14 mouse cellular contexts compared by ENCODE assay signal in genomic region chr8:109436056-109436455, GRCm38 (mm10). TPM values are rescaled to one million over a fixed set of nuclear protein-coding genes. Genes with fewer than 3 reads are reported as not detected.
DNase-seq lines count a peak whose midpoint lies in the region; ATAC-seq and TF ChIP-seq lines count a peak whose summit lies in the region.
"Had no signal": no experiment of that assay in that cellular context is flagged by ENCODE, and none has a peak within 500 bp of the region (broad histone marks: within the 10 kb centered on the region; RNA-seq: fewer than 3 reads in every experiment).

No protein-coding gene starts in this region.

- H3K4me2 ChIP-seq in hindbrain, embryonic 12.5 days (replicated peaks) = no peak overlapping the region
- no peak overlapping the region for H3K4me2 ChIP-seq in midbrain, embryonic 15.5 days

- H3K27me3 ChIP-seq in kidney, adult 2 months (replicated peaks; ENCODE audit: control insufficient read depth, insufficient read depth, low read length) = no peaks in the 10 kb centered on the region
- no peaks in the 10 kb centered on the region for H3K27me3 ChIP-seq in hindbrain, embryonic 12.5 days
- H3K27me3 ChIP-seq in midbrain, embryonic 15.5 days (replicated peaks) = no peaks in the 10 kb centered on the region
- H3K27me3 ChIP-seq: embryonic facial prominence, embryonic 13.5 days had no signal

- H3K4me1 ChIP-seq in kidney, adult 2 months (ENCODE audit: control insufficient read depth, insufficient read depth, low read length) = no peaks in the 10 kb centered on the region
- peaks cover 6% of the 10 kb centered on the region for H3K4me1 ChIP-seq in hindbrain, embryonic 12.5 days
- peaks cover 11% of the 10 kb centered on the region for H3K4me1 ChIP-seq in midbrain, embryonic 15.5 days

- H3K9ac ChIP-seq in hindbrain, embryonic 12.5 days = no peak overlapping the region
- H3K9ac ChIP-seq in midbrain, embryonic 15.5 days = no peak overlapping the region
- H3K9ac ChIP-seq: embryonic facial prominence, embryonic 13.5 days had no signal

- no peaks in the 10 kb centered on the region for H3K36me3 ChIP-seq in kidney, adult 2 months (ENCODE audit: control insufficient read depth, insufficient read depth, low read length)
- H3K36me3 ChIP-seq in hindbrain, embryonic 12.5 days = no peaks in the 10 kb centered on the region
- H3K36me3 ChIP-seq in midbrain, embryonic 15.5 days (replicated peaks) = no peaks in the 10 kb centered on the region
- H3K36me3 ChIP-seq: embryonic facial prominence, embryonic 13.5 days had no signal

- TF ChIP-seq POLR2A in kidney, adult 2 months (IDR thresholded peaks at IDR 0.05; ENCODE audit: low read depth, low read length) = no peak
- TF ChIP-seq POLR2A in brain, embryonic 14.5 days (IDR thresholded peaks at IDR 0.05; ENCODE audit: borderline replicate concordance, extremely low read depth, insufficient read depth, insufficient read length, poor library complexity, severe bottlenecking) = no peak

- H3K9me3 ChIP-seq in hindbrain, embryonic 12.5 days (replicated peaks) = no peaks in the 10 kb centered on the region
- H3K9me3 ChIP-seq in midbrain, embryonic 15.5 days = no peaks in the 10 kb centered on the region
- H3K9me3 ChIP-seq: embryonic facial prominence, embryonic 13.5 days had no signal

- no peak overlapping the region for H3K27ac ChIP-seq in kidney, adult 2 months (ENCODE audit: insufficient read depth, low read depth, low read length)
- peak overlapping the region; percentile 82 for H3K27ac ChIP-seq in hindbrain, embryonic 12.5 days
- peak overlapping the region; percentile 81 for H3K27ac ChIP-seq in midbrain, embryonic 15.5 days
- H3K27ac ChIP-seq: embryonic facial prominence, embryonic 13.5 days; heart, adult 2 months had no signal

- 64% methylated on average over 4 of the region's 4 CpGs for WGBS in kidney, adult 2 months
- WGBS in hindbrain, embryonic 12.5 days = 91% methylated on average over 4 of the region's 4 CpGs
- WGBS in midbrain, embryonic 15.5 days = 94% methylated on average over 4 of the region's 4 CpGs

- no peak for TF ChIP-seq CTCF in kidney, adult 2 months (conservative IDR thresholded peaks at IDR 0.05; ENCODE audit: insufficient read depth, insufficient read length, low read depth, low read length)
- no peak for TF ChIP-seq CTCF in brain, embryonic 14.5 days (IDR thresholded peaks at IDR 0.05; ENCODE audit: borderline replicate concordance, extremely low read depth, insufficient read depth, insufficient read length)

- no peak overlapping the region for H3K4me3 ChIP-seq in kidney, adult 2 months (ENCODE audit: insufficient read depth, low read depth, low read length)
- H3K4me3 ChIP-seq in hindbrain, embryonic 12.5 days = no peak overlapping the region
- H3K4me3 ChIP-seq in midbrain, embryonic 15.5 days = no peak overlapping the region
- H3K4me3 ChIP-seq: embryonic facial prominence, embryonic 13.5 days; heart, adult 2 months had no signal

- 0 out of 2 replicates have a peak, but pooled peaks have one; percentile 36 for ATAC-seq in hindbrain, embryonic 12.5 days (ENCODE audit: low FRiP score)
- 0 out of 2 replicates have a peak, but pooled peaks have one; percentile 48 for ATAC-seq in midbrain, embryonic 15.5 days (replicated peaks)

- DNase-seq in kidney, adult 11 months = peak; percentile 2
- DNase-seq in kidney, adult 2 months = no peak
- DNase-seq in brain, embryonic 14.5 days (ENCODE audit: low read depth) = peak; percentile 59
- no peak for DNase-seq in natural killer cell, adult 2 months (ENCODE audit: low spot score in 2 of 2)
- no peak for DNase-seq in layer of hippocampus, adult 9-10 months (ENCODE audit: low spot score)
- no peak for DNase-seq in urinary bladder, postnatal 25 days (ENCODE audit: low spot score)
- DNase-seq: cerebellum, adult 9-10 months; heart, adult 2 months; kidney, postnatal 25 days; liver had no signal

RNA-seq across cellular contexts. Expression of gene Pmfbp1, which starts 57.8 kb away (rescaled TPM):
- polyA plus RNA-seq in kidney, adult 2 months (2012; rRNA removed) = 0.03 TPM in 1 of 2 replicates, not detected in the other
- polyA plus RNA-seq in brain, embryonic 14.5 days (2012; rRNA removed) = 0.88 and 3.6 TPM in 2 replicates
- polyA plus RNA-seq in hindbrain, embryonic 12.5 days (2016; fragmentation: Nextera tagmentation; extraction: Ambion mirVana) = 2.9 and 3.3 TPM in 2 replicates
- polyA plus RNA-seq in midbrain, embryonic 15.5 days (2015; fragmentation: Nextera tagmentation; extraction: Ambion mirVana) = 1.7 and 2.2 TPM in 2 replicates
- polyA plus RNA-seq: heart, adult 2 months; small intestine, adult 2 months had no signal

Comparison
In these comparisons a context has a peak if more than half of its experiments do, and no peak if none do; other contexts are left out.
1. DNase-seq: peak in kidney, adult 11 months (single experiment) and brain, embryonic 14.5 days (single experiment); none in kidney, adult 2 months (single experiment), natural killer cell, adult 2 months (0 of 2), layer of hippocampus, adult 9-10 months (single experiment) and urinary bladder, postnatal 25 days (single experiment).